ENCODE assay signal across 8 mouse cellular contexts in genomic region chr2:30048101-30048501, GRCm38 (mm10). TPM values are rescaled to one million over a fixed set of nuclear protein-coding genes. Genes with fewer than 3 reads are reported as not detected.
DNase-seq lines count a peak whose midpoint lies in the region; ATAC-seq and TF ChIP-seq lines count a peak whose summit lies in the region.

No protein-coding gene starts in this region.

- peak overlapping the region; percentile 91 for H3K27ac ChIP-seq in lung, embryonic 14.5 days (ENCODE audit: low read depth)
- peak overlapping the region; percentile 81; the same call in 1 of the 2 replicates for H3K27ac ChIP-seq in embryonic facial prominence, embryonic 12.5 days
- H3K27ac ChIP-seq in intestine, postnatal 0 days (ENCODE audit: low read depth, low read length), result no peak overlapping the region
- H3K27ac ChIP-seq in neural tube, embryonic 15.5 days (replicated peaks), result peak overlapping the region; percentile 98

- DNase-seq in lung, embryonic 14.5 days, result no peak
- no peak for DNase-seq in lung, postnatal 4 days
- no peak for DNase-seq in left cerebral cortex, postnatal 10 days (ENCODE audit: extremely low spot score in 1 of 2, low spot score in 2 of 2)
- DNase-seq in layer of hippocampus, adult 18-20 months (ENCODE audit: low spot score in 2 of 2), result no peak
- DNase-seq in urinary bladder, postnatal 25 days (ENCODE audit: low spot score), result no peak

- H3K9me3 ChIP-seq in lung, embryonic 14.5 days (ENCODE audit: low read depth, low read length), result no peaks in the 10 kb centered on the region
- H3K9me3 ChIP-seq in embryonic facial prominence, embryonic 12.5 days, result no peaks in the 10 kb centered on the region
- H3K9me3 ChIP-seq in intestine, postnatal 0 days (ENCODE audit: control insufficient read depth), result no peaks in the 10 kb centered on the region
- no peaks in the 10 kb centered on the region for H3K9me3 ChIP-seq in neural tube, embryonic 15.5 days (replicated peaks)

- H3K4me2 ChIP-seq in lung, embryonic 14.5 days, result peak overlapping the region; percentile 62
- peak overlapping the region; percentile 67 for H3K4me2 ChIP-seq in embryonic facial prominence, embryonic 12.5 days (replicated peaks)
- peak overlapping the region; percentile 63 for H3K4me2 ChIP-seq in intestine, postnatal 0 days (replicated peaks; ENCODE audit: low read depth)
- peak overlapping the region; percentile 61 for H3K4me2 ChIP-seq in neural tube, embryonic 15.5 days

- WGBS in lung, embryonic 14.5 days, result 54% methylated on average over 11 of the region's 11 CpGs
- WGBS in embryonic facial prominence, embryonic 12.5 days, result 58% methylated on average over 11 of the region's 11 CpGs
- WGBS in intestine, postnatal 0 days, result 55% methylated on average over 11 of the region's 11 CpGs
- 50% methylated on average over 11 of the region's 11 CpGs for WGBS in neural tube, embryonic 15.5 days

- ATAC-seq in lung, embryonic 14.5 days (ENCODE audit: insufficient read depth), result no peak; the same call in 1 of the 2 replicates
- ATAC-seq in embryonic facial prominence, embryonic 12.5 days (ENCODE audit: insufficient number of reproducible peaks, insufficient read depth, low FRiP score, low TSS enrichment), result no peak
- no peak for ATAC-seq in intestine, postnatal 0 days
- ATAC-seq in neural tube, embryonic 15.5 days (ENCODE audit: low FRiP score), result no peak

- no peaks in the 10 kb centered on the region for H3K27me3 ChIP-seq in lung, embryonic 14.5 days (ENCODE audit: insufficient read depth, low read length)
- H3K27me3 ChIP-seq in embryonic facial prominence, embryonic 12.5 days, result no peaks in the 10 kb centered on the region
- H3K27me3 ChIP-seq in intestine, postnatal 0 days (replicated peaks; ENCODE audit: control insufficient read depth, insufficient read depth, low read length), result no peaks in the 10 kb centered on the region
- no peaks in the 10 kb centered on the region for H3K27me3 ChIP-seq in neural tube, embryonic 15.5 days (replicated peaks)

- no peak for TF ChIP-seq CTCF in lung, embryonic 14.5 days (IDR thresholded peaks at IDR 0.05; ENCODE audit: low read depth)
- TF ChIP-seq CTCF in intestine, postnatal 0 days (IDR thresholded peaks at IDR 0.05; ENCODE audit: low read depth), result no peak

- H3K4me1 ChIP-seq in lung, embryonic 14.5 days (ENCODE audit: insufficient read depth), result peaks cover 3% of the 10 kb centered on the region; the same call in 1 of the 2 replicates
- H3K4me1 ChIP-seq in embryonic facial prominence, embryonic 12.5 days, result no peaks in the 10 kb centered on the region
- no peaks in the 10 kb centered on the region for H3K4me1 ChIP-seq in intestine, postnatal 0 days (replicated peaks; ENCODE audit: control insufficient read depth, insufficient read depth, low read length)
- peaks cover 12% of the 10 kb centered on the region for H3K4me1 ChIP-seq in neural tube, embryonic 15.5 days

- H3K36me3 ChIP-seq in lung, embryonic 14.5 days (ENCODE audit: insufficient read depth), result no peaks in the 10 kb centered on the region
- H3K36me3 ChIP-seq in embryonic facial prominence, embryonic 12.5 days, result peaks cover 15% of the 10 kb centered on the region; the same call in 1 of the 2 replicates
- H3K36me3 ChIP-seq in intestine, postnatal 0 days (ENCODE audit: control insufficient read depth, insufficient read depth), result no peaks in the 10 kb centered on the region
- peaks cover 12% of the 10 kb centered on the region; the same call in 1 of the 2 replicates for H3K36me3 ChIP-seq in neural tube, embryonic 15.5 days

- peak overlapping the region; percentile 62 for H3K4me3 ChIP-seq in lung, embryonic 14.5 days (ENCODE audit: low read depth, low read length)
- H3K4me3 ChIP-seq in embryonic facial prominence, embryonic 12.5 days, result peak overlapping the region; percentile 75
- peak overlapping the region; percentile 49 for H3K4me3 ChIP-seq in intestine, postnatal 0 days (ENCODE audit: low read depth, low read length)
- H3K4me3 ChIP-seq in neural tube, embryonic 15.5 days (replicated peaks), result peak overlapping the region; percentile 83

- H3K9ac ChIP-seq in lung, embryonic 14.5 days, result peak overlapping the region; percentile 66
- peak overlapping the region; percentile 72 for H3K9ac ChIP-seq in embryonic facial prominence, embryonic 12.5 days
- H3K9ac ChIP-seq in intestine, postnatal 0 days (ENCODE audit: low read depth, low read length), result peak overlapping the region; percentile 59; the same call in 1 of the 2 replicates
- peak overlapping the region; percentile 79 for H3K9ac ChIP-seq in neural tube, embryonic 15.5 days (replicated peaks)

- intact Hi-C loops in left cerebral cortex, postnatal 10 days (cut with DNase I), result no loop called here

RNA-seq across cellular contexts. Expression of gene Wdr34, which starts 0.6 kb away (rescaled TPM):
- polyA plus RNA-seq in lung, embryonic 14.5 days (2014; fragmentation: Nextera tagmentation; extraction: Ambion mirVana), result 27.7 and 28.5 TPM in 2 replicates
- 43.9 and 46.0 TPM in 2 replicates for polyA plus RNA-seq in embryonic facial prominence, embryonic 12.5 days (2016; fragmentation: Nextera tagmentation; extraction: Ambion mirVana)
- polyA plus RNA-seq in intestine, postnatal 0 days (2015; fragmentation: Nextera tagmentation; extraction: Ambion mirVana), result 4.9 and 5.9 TPM in 2 replicates
- polyA plus RNA-seq in neural tube, embryonic 15.5 days (2015; fragmentation: Nextera tagmentation; extraction: Ambion mirVana), result 63.0 and 72.9 TPM in 2 replicates
- 10 to 100 TPM; 50.0 to 52.1 TPM for total RNA-seq in left cerebral cortex, postnatal 10 days (2021)
- 10 to 100 TPM; 38.3 to 39.4 TPM for total RNA-seq in layer of hippocampus, adult 18-20 months (2021)

RNA-seq across cellular contexts. Expression of gene Set, which starts 9.1 kb away (rescaled TPM):
- 564 and 591 TPM in 2 replicates for polyA plus RNA-seq in lung, embryonic 14.5 days (2014; fragmentation: Nextera tagmentation; extraction: Ambion mirVana)
- 644 and 679 TPM in 2 replicates for polyA plus RNA-seq in embryonic facial prominence, embryonic 12.5 days (2016; fragmentation: Nextera tagmentation; extraction: Ambion mirVana)
- 174 and 180 TPM in 2 replicates for polyA plus RNA-seq in intestine, postnatal 0 days (2015; fragmentation: Nextera tagmentation; extraction: Ambion mirVana)
- 285 and 330 TPM in 2 replicates for polyA plus RNA-seq in neural tube, embryonic 15.5 days (2015; fragmentation: Nextera tagmentation; extraction: Ambion mirVana)
- total RNA-seq in left cerebral cortex, postnatal 10 days (2021), result 100 to 1,000 TPM; 219 to 220 TPM
- total RNA-seq in layer of hippocampus, adult 18-20 months (2021), result 100 to 1,000 TPM; 192 to 199 TPM

RNA-seq across cellular contexts. Expression of gene Pkn3, which starts 29.4 kb away (rescaled TPM):
- polyA plus RNA-seq in lung, embryonic 14.5 days (2014; fragmentation: Nextera tagmentation; extraction: Ambion mirVana), result 9.5 and 11.7 TPM in 2 replicates
- polyA plus RNA-seq in embryonic facial prominence, embryonic 12.5 days (2016; fragmentation: Nextera tagmentation; extraction: Ambion mirVana), result 9.3 and 11.6 TPM in 2 replicates
- polyA plus RNA-seq in intestine, postnatal 0 days (2015; fragmentation: Nextera tagmentation; extraction: Ambion mirVana), result 2.8 and 3.4 TPM in 2 replicates
- 2.0 and 3.1 TPM in 2 replicates for polyA plus RNA-seq in neural tube, embryonic 15.5 days (2015; fragmentation: Nextera tagmentation; extraction: Ambion mirVana)
- 1 to 10 TPM; 1.6 TPM for total RNA-seq in left cerebral cortex, postnatal 10 days (2021)
- total RNA-seq in layer of hippocampus, adult 18-20 months (2021), result 1 to 10 TPM; 2.1 to 3.8 TPM

RNA-seq across cellular contexts. Expression of gene Zdhhc12, which starts 45.3 kb away (rescaled TPM):
- polyA plus RNA-seq in lung, embryonic 14.5 days (2014; fragmentation: Nextera tagmentation; extraction: Ambion mirVana), result 28.5 and 31.5 TPM in 2 replicates
- polyA plus RNA-seq in embryonic facial prominence, embryonic 12.5 days (2016; fragmentation: Nextera tagmentation; extraction: Ambion mirVana), result 26.8 and 27.7 TPM in 2 replicates
- polyA plus RNA-seq in intestine, postnatal 0 days (2015; fragmentation: Nextera tagmentation; extraction: Ambion mirVana), result 90.9 and 91.3 TPM in 2 replicates
- polyA plus RNA-seq in neural tube, embryonic 15.5 days (2015; fragmentation: Nextera tagmentation; extraction: Ambion mirVana), result 31.6 and 33.6 TPM in 2 replicates
- total RNA-seq in left cerebral cortex, postnatal 10 days (2021), result 10 to 100 TPM; 16.8 to 20.8 TPM
- 10 to 100 TPM in 1 of 2 experiments, 1 to 10 TPM in 1; 7.9 to 10.5 TPM for total RNA-seq in layer of hippocampus, adult 18-20 months (2021)
